Mouse (Mus musculus): ENCODE results near the gene Mei1. TPM values are rescaled to one million over a fixed set of nuclear protein-coding genes. Genes with fewer than 3 reads are reported as not detected.

Gene Mei1
- polyA plus RNA-seq, 1 experiment, result 0.01 TPM

DNA sequence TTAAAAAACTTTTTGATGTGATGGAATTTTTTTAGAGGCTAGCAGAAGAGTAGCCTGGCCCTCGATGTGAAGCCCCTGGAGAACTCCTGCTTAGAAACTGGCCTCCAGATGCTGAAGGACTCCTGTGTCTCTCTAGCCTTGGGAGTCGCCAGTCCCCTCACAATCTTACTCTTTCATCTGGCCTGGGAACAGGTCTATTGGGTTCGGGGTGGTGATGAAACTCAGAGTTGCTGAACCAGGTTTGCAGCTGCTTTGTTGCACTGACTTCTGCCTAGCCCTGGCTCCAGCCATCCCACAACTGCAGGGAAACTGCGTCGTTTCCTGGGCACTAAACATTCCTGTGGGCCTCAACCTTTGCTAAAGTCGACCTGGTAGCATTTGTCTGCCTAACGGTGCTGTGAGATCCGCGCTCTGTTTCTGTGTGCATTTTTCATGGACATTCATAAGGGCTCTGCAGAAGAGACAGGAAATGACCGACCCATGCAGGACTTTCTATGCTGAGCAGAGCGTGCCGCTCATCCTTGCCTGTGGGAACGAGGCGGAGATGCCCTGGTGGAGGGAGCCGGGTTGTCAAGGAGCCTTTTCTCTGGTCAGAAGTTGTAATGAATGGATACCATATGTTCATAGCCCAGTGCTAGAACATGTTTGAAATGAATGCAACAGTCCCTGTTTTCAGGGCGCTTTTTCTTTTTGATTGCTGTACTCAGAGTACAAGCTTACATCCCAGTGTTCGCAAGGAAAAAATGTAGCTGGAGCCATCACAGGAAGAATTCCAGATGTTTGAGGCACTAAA, 88.6 kb downstream of the Mei1 start:
- Histone ChIP-seq H3ac (ENCODE audit: control insufficient read depth, insufficient read length) (no peak overlapping the region), H3K27me3 (ENCODE audit: control insufficient read depth, insufficient read depth, insufficient read length) (no peaks in the 10 kb centered on the region), H3K79me2 (ENCODE audit: control insufficient read depth, insufficient read depth) (peaks cover 100% of the 10 kb centered on the region), H3K4me3 (no peak overlapping the region), H3K36me3 (ENCODE audit: control insufficient read depth, insufficient read depth) (no peaks in the 10 kb centered on the region), H3K4me2 (ENCODE audit: low read depth) (no peak overlapping the region)
- TF ChIP-seq SRF (IDR thresholded peaks at IDR 0.05; ENCODE audit: control insufficient read depth, insufficient read length, low read depth), result no peak
- TF ChIP-seq E2F4 (IDR thresholded peaks at IDR 0.05; ENCODE audit: insufficient read depth), result no peak
- no peak for TF ChIP-seq REST (IDR thresholded peaks at IDR 0.05; ENCODE audit: insufficient read depth, insufficient read length)

DNA sequence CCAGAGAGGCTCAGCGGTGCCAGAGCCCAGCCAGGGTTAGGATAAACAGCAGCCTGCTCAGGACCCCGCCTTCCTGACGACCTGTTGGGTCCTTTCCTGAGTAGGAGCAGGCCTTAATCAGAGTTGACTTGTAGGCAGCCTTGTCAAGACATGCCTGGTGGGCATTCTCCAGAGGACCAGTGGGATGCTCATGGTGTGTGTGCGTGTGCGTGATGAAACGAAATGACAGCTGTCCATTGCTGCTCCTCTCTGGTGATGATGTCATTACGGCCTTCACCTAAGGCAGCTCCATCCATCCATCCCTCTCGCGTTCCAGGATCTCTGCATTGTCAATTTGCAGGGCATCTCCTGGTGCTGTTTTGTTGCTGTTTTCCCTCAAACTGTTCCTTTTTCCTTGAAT, 89.7 kb downstream of the Mei1 start:
- Histone ChIP-seq H3K79me2 (ENCODE audit: control insufficient read depth, insufficient read depth) (peaks cover 100% of the 10 kb centered on the region), H3ac (ENCODE audit: control insufficient read depth, insufficient read length) (no peak overlapping the region), H3K27me3 (ENCODE audit: control insufficient read depth, insufficient read depth, insufficient read length) (no peaks in the 10 kb centered on the region), H3K36me3 (ENCODE audit: control insufficient read depth, insufficient read depth) (no peaks in the 10 kb centered on the region), H3K4me2 (ENCODE audit: low read depth) (no peak overlapping the region), H3K4me3 (no peak overlapping the region)
- TF ChIP-seq SRF (IDR thresholded peaks at IDR 0.05; ENCODE audit: control insufficient read depth, insufficient read length, low read depth) (peak; percentile 8), MYOG (IDR thresholded peaks at IDR 0.05; ENCODE audit: control insufficient read depth in 1 of 3, insufficient read depth in 1 of 3, insufficient read length in 2 of 3, low read depth in 2 of 3) (peak in 1 of 3 experiments; percentile 41), TCF12 (IDR thresholded peaks at IDR 0.05; ENCODE audit: insufficient read depth, poor library complexity, severe bottlenecking) (no peak), MYOD1 (IDR thresholded peaks at IDR 0.05; ENCODE audit: control insufficient read depth in 1 of 3, insufficient read length in 2 of 3, low read depth in 2 of 3) (peak in 2 of 3 experiments; percentile 13 to 65), CEBPB (IDR thresholded peaks at IDR 0.05; ENCODE audit: insufficient read depth, poor library complexity, severe bottlenecking) (no peak), POLR2AphosphoS2 (IDR thresholded peaks at IDR 0.05; ENCODE audit: insufficient read length, low read depth) (peak; percentile 54), USF1 (IDR thresholded peaks at IDR 0.05; ENCODE audit: low read depth) (no peak), TCF3 (IDR thresholded peaks at IDR 0.05; ENCODE audit: insufficient read length, low read depth) (no peak), MAX (IDR thresholded peaks at IDR 0.05; ENCODE audit: low read depth) (no peak), POLR2A (IDR thresholded peaks at IDR 0.05; ENCODE audit: insufficient read length, low read depth) (no peak), E2F4 (IDR thresholded peaks at IDR 0.05; ENCODE audit: insufficient read depth) (no peak), REST (IDR thresholded peaks at IDR 0.05; ENCODE audit: insufficient read depth, insufficient read length) (no peak)

DNA sequence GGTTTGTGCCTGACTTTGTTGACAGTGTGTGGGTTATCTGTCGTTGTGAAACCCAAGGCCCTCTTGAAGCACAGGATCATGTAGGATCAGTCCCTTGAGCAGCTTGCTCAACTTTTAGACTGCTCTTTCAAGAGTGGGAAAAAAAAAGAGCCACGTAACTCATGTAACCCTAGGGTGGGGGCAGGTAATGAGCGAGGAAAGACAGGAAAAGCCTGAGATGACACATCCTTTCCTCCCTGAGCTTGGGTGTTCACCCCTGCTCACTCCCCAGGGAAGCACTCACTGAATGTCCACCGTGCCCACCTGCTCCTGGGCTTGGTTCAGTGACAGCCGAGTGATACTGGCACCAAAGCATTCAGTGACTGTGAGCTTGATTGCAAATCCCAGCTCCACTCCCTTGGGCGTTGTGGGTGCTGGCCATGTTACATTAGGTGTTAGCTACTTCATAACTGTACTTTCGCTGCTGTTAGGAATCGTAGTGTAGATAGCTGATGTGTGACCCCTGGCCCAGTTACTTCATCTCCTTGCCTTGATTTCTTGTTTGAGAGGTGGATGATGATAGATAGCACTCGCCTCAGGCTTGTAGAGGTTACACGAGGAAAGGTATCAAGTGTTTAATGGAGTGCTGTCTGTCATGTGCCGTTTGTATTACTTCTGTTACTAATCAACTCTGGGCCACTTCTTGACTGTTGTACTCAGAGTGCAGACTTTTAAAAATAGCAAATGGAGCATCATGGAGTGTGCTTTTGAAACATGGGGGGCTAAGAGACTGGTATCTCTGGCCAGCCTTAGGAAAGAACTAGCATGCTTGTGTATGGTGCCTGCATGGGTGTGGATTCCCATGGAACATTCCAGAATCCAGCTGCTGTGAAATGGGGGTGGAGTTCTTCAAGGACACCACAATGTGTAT, 91.2 kb downstream of the Mei1 start:
- Histone ChIP-seq H3K79me2 (ENCODE audit: control insufficient read depth, insufficient read depth) (peaks cover 100% of the 10 kb centered on the region), H3K27me3 (ENCODE audit: control insufficient read depth, insufficient read depth, insufficient read length) (no peaks in the 10 kb centered on the region), H3K4me2 (ENCODE audit: low read depth) (peak overlapping the region; percentile 26), H3K36me3 (ENCODE audit: control insufficient read depth, insufficient read depth) (no peaks in the 10 kb centered on the region), H3K4me3 (no peak overlapping the region), H3ac (ENCODE audit: control insufficient read depth, insufficient read length) (no peak overlapping the region)
- peak; percentile 46 to 94 (median 52) for TF ChIP-seq MYOD1 (IDR thresholded peaks at IDR 0.05; ENCODE audit: control insufficient read depth in 1 of 3, insufficient read length in 2 of 3, low read depth in 2 of 3)
- TF ChIP-seq SRF (IDR thresholded peaks at IDR 0.05; ENCODE audit: control insufficient read depth, insufficient read length, low read depth), result no peak
- no peak for TF ChIP-seq TCF12 (IDR thresholded peaks at IDR 0.05; ENCODE audit: insufficient read depth, poor library complexity, severe bottlenecking)
- peak in 1 of 3 experiments; percentile 84 for TF ChIP-seq MYOG (IDR thresholded peaks at IDR 0.05; ENCODE audit: control insufficient read depth in 1 of 3, insufficient read depth in 1 of 3, insufficient read length in 2 of 3, low read depth in 2 of 3)
- peak; percentile 17 for TF ChIP-seq POLR2AphosphoS2 (IDR thresholded peaks at IDR 0.05; ENCODE audit: insufficient read length, low read depth)
- TF ChIP-seq POLR2A (IDR thresholded peaks at IDR 0.05; ENCODE audit: insufficient read length, low read depth), result no peak

DNA sequence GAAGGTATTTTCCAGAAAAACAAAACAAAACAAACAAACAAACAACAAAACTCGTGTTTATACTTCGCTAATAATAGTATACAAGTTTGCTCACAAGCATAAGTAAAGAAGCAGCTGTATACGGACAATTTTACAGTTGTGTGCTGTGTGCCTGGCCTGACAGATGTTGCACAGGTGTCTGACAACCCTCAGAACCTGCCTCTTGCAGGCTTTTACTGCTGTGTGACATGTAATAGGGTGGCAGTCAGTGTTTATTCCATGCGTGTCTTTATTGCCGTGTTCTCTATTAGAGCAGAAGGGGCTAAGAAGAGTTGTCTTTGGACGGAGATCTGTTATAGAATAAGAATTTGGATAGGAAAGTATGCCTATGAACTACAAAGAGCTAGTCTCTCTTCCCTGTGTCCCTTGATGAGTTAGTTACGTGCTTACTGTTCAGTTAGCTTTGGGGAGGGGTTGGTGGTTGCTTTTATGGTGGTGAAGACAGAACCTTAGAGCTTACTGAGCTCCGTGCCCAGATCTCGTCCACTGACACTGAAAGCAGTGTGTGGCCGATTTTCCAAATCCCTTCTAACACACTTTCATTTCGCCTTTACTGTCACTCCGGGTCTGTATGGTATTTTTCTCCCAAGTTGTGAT, 92.3 kb downstream of the Mei1 start:
- Histone ChIP-seq H3K36me3 (ENCODE audit: control insufficient read depth, insufficient read depth) (no peaks in the 10 kb centered on the region), H3ac (ENCODE audit: control insufficient read depth, insufficient read length) (no peak overlapping the region), H3K4me2 (ENCODE audit: low read depth) (no peak overlapping the region), H3K79me2 (ENCODE audit: control insufficient read depth, insufficient read depth) (peaks cover 100% of the 10 kb centered on the region), H3K4me3 (no peak overlapping the region), H3K27me3 (ENCODE audit: control insufficient read depth, insufficient read depth, insufficient read length) (no peaks in the 10 kb centered on the region)
- no peak for TF ChIP-seq TCF3 (IDR thresholded peaks at IDR 0.05; ENCODE audit: insufficient read length, low read depth)
- TF ChIP-seq USF1 (IDR thresholded peaks at IDR 0.05; ENCODE audit: low read depth), result no peak
- TF ChIP-seq TCF12 (IDR thresholded peaks at IDR 0.05; ENCODE audit: insufficient read depth, poor library complexity, severe bottlenecking), result no peak
- TF ChIP-seq REST (IDR thresholded peaks at IDR 0.05; ENCODE audit: insufficient read depth, insufficient read length), result no peak
- no peak for TF ChIP-seq MYOD1 (IDR thresholded peaks at IDR 0.05; ENCODE audit: control insufficient read depth in 1 of 3, insufficient read length in 2 of 3, low read depth in 2 of 3)
- TF ChIP-seq POLR2AphosphoS2 (IDR thresholded peaks at IDR 0.05; ENCODE audit: insufficient read length, low read depth), result no peak
- no peak for TF ChIP-seq MAX (IDR thresholded peaks at IDR 0.05; ENCODE audit: low read depth)
- no peak for TF ChIP-seq MYOG (IDR thresholded peaks at IDR 0.05; ENCODE audit: control insufficient read depth in 1 of 3, insufficient read depth in 1 of 3, insufficient read length in 2 of 3, low read depth in 2 of 3)
- no peak for TF ChIP-seq CEBPB (IDR thresholded peaks at IDR 0.05; ENCODE audit: insufficient read depth, poor library complexity, severe bottlenecking)

Data from myocyte (in vitro differentiated cells).